Mouse (Mus musculus) embryonic fibroblast, embryonic 13.5 days (primary cell): ENCODE measurements around the gene Wbp2.

Experiments
- CTCF ChIP-seq: IDR thresholded peaks from 2 replicates; pipeline ENCODE4 v1.5.1; 2011; ENCODE audit warnings: mild to moderate bottlenecking, control low read depth, low read length, moderate library complexity, borderline replicate concordance; ENCODE audit not compliant: insufficient read depth
- POLR2A ChIP-seq: IDR thresholded peaks from 2 replicates; pipeline ENCODE4 v1.6.1; 2011; ENCODE audit warnings: low read depth, mild to moderate bottlenecking, control low read depth, low read length, moderate library complexity

- no peak for TF ChIP-seq CTCF
- TF ChIP-seq POLR2A, result no peak
Measured at GRCm38 (mm10) chr11:116111611-116112203, 24.9 kb upstream of the Wbp2 start.
